Mouse (Mus musculus) neutrophil, adult 59 days (primary cell): ENCODE results near the gene Btbd35f24. TPM values are rescaled to one million over a fixed set of nuclear protein-coding genes. Genes with fewer than 3 reads are reported as not detected.

Experiments
- total RNA-seq, 2 experiments: library from RNA; stranded (reverse); gene quantifications; 1 replicate in 1 of 2; 2 replicates in 1 of 2; pipeline ENCODE4 v1.2.4; 2023

Btbd35f24 gene
- not detected for total RNA-seq

GRCm38 (mm10) chrX:3195727-3196126 is at the start of gene Btbd35f24:
Gene Btbd35f24, minus strand, starts transcription at chrX:3195827.

Other genes with a start within 250 kb of the Btbd35f24 start
- gene Btbd35f23, start 119.0 kb downstream of the Btbd35f24 start, total RNA-seq = not detected
- not detected for gene Btbd35f11, start 247.9 kb upstream of the Btbd35f24 start, total RNA-seq